Mouse (Mus musculus): ENCODE results near the gene Col6a2.

The Col6a2 gene

DNA sequence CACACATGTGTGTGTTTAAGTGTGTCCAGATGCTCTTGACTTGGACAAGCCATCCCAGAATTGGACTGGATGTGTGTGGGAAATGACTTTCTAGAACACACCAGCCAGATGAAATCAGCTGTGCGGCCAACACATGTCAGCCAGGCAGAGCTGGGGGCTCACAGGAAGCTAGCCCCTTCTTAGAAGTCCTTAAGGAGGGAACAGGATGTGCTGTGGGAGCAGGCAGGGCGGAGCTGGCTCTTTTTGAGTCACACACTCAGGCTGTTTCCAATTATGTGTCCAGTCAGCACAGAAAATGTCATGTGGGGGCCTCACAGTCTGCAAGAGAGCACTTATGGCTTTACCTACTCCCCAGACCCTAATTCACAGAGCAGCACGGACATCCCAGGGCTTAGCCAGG, 12.6 kb upstream of the Col6a2 start:
- DNase-seq (ENCODE audit: low read depth), result no peak

- DNase-seq (ENCODE audit: low read depth), result no peak
These were observed 11.2 kb upstream of the Col6a2 start for GRCm38 (mm10) chr10:76634584-76634983.

DNA sequence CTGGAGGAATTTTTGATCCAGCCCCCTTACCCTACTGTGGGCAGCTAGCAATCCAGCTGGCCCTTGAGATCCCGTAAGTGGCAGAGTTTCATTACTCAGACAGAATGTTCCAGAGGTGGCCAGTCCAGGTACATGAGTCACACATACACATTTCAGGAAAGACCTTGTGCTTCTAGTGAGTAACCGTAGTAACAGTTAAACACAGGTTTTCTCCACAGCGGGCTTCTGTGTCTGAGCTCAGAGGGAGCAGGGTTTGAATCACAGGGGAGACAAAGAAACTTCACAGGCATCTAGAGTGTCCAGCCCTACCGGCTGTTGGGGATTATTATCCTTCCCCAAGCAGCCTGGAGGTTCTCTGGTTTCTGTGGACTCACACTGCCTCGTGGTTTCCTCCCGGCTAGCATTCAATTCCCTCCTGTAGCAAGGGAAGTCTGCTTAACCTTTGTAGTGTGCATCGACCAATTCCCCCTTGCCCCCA, 10.7 kb upstream of the Col6a2 start:
- no peak for DNase-seq (ENCODE audit: low read depth)

DNA sequence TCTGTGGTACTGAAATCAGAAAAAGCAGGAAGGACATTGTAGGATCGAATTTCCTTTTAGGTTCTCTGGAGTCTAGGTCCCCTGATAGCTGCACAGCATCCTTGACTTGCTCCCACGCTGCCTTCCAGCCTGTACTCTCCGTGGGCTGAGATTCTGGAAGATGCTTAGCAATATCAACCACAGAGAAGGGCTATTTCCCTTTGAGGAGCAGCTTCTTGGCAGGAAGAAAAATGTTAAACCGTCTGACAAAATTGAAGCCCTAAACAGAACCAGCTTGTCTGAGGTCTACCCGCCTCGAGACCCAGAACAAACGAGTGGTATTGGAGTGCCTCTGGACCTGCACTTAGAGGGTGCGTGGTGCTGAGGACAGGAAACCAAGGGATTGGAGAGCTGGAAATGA, 9.2 kb upstream of the Col6a2 start:
- no peak for DNase-seq (ENCODE audit: low read depth)

DNA sequence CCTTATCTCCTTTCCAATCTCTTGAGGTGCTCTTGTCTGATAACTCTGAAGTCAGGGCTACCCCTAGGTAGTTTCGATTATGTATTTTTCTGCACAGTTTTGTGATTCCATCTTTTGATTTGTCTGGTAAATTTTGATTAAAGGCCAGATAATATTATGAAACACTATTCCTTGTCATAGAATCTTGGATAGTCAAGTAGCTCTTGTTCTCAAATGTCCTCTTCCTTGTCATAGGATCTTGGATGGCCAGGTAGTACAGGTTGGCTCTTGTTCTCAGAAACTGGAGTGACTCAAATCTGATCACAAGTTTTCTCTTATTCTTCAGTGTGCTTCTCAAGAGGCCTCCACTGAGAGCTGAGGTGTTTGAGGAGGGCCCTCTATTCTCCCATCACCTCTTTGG, 7.2 kb upstream of the Col6a2 start:
- no peak for DNase-seq (ENCODE audit: low read depth)

DNA sequence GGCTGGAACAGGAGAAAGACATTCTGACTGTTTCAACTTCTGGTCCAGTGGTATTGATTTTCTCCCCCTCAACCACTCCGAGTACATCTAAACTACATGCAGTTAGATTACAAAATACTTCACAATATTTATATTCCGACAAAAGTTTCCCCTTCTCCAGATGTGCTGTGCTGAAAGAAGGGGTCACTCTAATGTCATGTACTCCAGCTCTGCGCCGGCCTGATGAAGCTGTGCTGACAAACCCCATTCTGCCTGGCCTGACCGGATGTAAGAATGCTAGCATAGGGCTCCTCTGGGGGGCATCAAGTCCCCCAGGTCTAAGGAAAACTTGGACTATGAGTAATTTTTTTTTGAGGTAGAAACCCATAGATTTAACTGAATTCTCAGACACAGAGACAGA, 4.3 kb upstream of the Col6a2 start:
- no peak for DNase-seq (ENCODE audit: low read depth)

GRCm38 (mm10) chr10:76624903-76625302, 1.5 kb upstream of the Col6a2 start:
- no peak for DNase-seq (ENCODE audit: low read depth)

DNA sequence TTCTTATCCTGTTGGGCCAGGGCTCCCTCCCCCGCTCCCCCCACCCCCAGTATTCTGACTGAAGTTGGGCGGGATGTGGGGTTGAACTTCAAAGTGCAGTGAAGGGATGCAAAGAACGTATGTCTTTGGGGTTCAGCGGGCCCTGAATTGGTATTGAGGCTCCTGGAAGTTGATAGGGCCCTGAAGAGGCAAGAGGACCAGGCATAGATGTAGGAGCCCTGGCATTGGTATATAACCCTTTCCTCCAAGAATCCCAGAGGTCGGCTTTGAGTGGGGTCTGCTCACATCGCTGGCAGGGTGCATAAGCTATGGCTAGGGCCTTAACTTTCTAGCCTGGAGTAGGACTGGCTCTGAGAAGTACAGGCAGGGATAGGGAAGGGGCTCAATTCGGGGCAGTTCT, 304 bp upstream of the Col6a2 start:
- DNase-seq (ENCODE audit: low read depth), result no peak

DNA sequence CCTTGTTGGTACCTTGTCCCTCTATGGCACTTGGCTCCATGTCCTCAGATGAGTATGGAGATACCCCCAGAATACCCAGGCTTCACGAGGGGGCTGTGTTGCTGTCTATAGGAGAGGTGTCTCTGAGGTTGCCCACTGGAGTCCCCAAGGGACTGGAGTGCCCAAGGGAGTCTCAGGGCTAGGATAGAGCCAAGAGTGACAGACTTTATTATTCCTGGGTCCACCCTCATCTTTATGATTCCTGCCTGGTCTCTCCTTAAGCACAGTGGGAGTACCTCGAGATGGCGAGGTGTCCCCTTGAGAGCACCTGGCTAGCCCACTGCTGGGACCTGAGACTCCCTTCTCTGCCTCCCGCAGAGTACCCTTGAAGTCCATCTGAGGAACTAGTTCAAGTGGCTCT, 1.0 kb downstream of the Col6a2 start:
- DNase-seq (ENCODE audit: low read depth), result no peak

- DNase-seq (ENCODE audit: low read depth), result no peak
These were observed 11.0 kb downstream of the Col6a2 start for GRCm38 (mm10) chr10:76612473-76612872.

- no peak for DNase-seq (ENCODE audit: low read depth)
These were observed 20.7 kb downstream of the Col6a2 start for GRCm38 (mm10) chr10:76602690-76603089.

DNA sequence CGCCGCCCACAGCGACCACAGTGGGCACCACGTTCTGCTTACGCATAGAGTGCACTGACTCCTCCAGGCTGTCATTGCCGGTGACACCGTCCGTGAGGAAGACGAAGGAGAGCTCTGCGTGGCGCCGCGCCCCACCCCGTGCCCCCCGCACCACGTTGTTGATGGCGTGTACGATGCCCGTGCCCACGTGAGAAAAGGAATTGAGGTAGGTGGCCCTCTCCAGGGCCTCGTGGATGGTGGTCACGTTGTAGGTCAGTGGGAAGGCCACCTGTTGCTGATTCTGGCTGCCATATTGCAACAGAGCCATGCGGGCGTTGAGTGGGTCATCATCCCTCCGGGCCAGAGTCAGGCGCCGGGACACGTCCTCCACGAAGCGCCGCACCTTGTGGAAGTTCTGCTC, 27.1 kb downstream of the Col6a2 start:
- DNase-seq (ENCODE audit: low read depth), result no peak

GRCm38 (mm10) chr10:76590197-76590596, 33.2 kb downstream of the Col6a2 start:
- no peak for DNase-seq (ENCODE audit: low read depth)

GRCm38 (mm10) chr10:76586190-76586589, 37.2 kb downstream of the Col6a2 start:
- no peak for DNase-seq (ENCODE audit: low read depth)

GRCm38 (mm10) chr10:76584138-76584537, 39.3 kb downstream of the Col6a2 start:
- DNase-seq (ENCODE audit: low read depth), result no peak

DNA sequence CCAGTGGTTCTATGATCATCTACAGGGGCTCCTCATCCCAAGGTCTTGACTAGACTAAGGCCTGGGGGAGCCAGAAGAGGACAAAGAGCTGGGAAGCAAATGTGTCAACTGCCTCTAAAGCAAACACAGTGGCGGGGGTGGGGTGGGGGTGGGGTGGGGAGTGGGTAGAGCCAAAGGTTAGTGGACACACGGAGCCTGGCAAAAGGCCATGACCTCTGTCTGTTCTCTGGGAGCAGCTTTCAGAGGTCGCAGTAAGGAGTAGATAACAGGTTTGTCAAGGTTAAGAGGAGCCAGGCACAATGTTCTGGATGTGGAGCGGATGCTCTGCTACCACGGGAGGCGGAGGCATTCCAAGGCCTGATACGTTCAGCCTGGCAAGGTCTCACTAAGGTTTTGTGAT, 46.5 kb downstream of the Col6a2 start:
- no peak for DNase-seq (ENCODE audit: low read depth)

GRCm38 (mm10) chr10:76575374-76575773, 48.1 kb downstream of the Col6a2 start, which contains the start of gene Ftcd:
Gene Ftcd (plus strand): TSS chr10:76575648.
- no peak for DNase-seq (ENCODE audit: low read depth)

DNA sequence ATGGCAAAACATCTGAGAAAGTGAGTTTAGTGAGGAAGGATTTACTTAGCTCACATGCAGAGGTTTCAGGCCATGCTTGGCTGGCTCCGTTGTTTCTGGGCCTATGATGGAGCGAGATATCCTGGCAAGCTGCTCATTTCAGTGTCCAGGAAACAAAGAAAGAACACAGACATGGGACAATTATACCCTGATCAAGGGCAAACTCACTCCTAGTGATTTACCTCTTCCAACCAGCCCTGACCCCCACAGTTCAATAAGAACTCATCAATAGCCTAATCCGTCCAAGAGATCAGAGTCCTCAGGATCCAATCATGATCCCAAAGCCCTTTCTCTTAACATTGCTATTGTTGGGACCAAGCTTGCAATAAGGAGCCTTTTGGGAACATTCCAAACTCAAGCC, 51.3 kb downstream of the Col6a2 start:
- no peak for DNase-seq (ENCODE audit: low read depth)

DNA sequence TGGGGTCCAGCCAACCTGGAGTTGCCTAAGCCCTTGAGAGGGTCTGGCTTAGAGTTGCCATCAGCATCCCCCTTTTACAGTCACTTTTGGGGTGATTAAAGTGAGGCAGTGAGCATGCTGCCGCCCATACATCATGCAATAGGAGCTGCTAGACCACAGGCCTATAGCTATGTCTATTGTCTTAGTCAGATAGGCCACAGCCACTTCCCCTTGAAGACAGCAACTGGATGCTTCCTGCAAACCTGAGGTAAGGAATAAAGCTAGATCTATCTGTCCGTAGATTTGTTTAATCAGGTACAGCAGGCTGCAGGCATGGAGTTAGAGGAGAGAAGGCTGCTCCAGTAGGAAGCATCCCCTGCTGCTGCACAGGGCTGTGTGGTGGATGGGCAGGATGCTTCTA, 52.4 kb downstream of the Col6a2 start:
- no peak for DNase-seq (ENCODE audit: low read depth)

DNA sequence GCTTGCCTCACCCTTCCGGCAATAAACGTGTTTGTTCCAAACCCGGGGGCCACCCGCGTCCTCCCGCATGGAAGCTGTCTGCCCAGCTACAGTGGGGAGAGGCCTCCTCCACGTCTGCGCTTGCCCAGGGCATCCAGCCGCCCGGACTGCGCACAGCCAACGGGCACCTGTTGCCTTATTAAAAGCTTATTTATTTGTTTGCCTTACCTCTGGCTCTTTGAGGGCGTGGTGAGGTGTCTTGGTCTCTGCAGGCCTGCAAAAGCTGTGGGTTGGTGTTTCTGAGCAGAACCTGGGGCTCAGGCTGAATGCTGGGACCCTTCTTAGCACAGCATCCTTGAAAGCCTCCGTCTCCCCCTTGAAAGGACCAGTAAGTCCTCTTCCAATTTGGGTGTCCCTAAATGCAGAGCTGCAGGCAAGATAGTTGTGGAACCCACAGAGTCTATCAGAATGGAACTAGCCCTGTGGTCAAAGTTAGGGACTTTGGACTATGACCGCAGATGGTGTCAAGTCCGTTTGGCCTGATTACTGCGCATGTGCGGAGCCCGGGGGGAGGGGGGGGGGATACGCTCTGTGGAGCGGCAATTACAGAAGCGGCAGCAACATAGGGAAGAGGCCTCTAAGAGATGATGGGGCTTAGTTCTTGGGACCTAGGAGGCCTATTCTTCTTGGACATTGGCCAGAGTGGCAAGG, 53.3 kb downstream of the Col6a2 start:
- no peak for DNase-seq (ENCODE audit: low read depth)

DNA sequence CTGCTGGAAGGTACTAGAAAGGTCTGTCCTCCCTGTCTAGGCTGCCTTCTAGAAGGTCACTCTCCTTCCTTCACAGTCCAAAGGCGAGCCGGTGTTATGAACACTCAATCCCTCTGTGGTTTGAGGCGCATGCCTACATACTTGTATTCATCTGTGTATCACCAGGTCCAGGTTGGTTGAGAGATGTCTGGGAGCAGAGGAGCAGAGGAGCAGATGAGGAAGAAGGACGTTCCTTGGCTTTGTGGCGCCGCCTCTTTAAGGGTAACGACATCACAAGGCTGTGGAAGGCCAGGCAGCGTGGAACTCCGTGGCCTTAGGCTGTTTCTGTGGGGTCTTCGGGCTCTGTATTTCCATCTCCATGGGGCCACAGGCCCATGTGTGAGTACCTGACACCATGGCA, 61.5 kb downstream of the Col6a2 start, which contains the start of gene Spatc1l:
Gene Spatc1l, plus strand, starts transcription at position 301 of the 400 bp plus-strand sequence.
- DNase-seq (ENCODE audit: low read depth), result no peak

DNA sequence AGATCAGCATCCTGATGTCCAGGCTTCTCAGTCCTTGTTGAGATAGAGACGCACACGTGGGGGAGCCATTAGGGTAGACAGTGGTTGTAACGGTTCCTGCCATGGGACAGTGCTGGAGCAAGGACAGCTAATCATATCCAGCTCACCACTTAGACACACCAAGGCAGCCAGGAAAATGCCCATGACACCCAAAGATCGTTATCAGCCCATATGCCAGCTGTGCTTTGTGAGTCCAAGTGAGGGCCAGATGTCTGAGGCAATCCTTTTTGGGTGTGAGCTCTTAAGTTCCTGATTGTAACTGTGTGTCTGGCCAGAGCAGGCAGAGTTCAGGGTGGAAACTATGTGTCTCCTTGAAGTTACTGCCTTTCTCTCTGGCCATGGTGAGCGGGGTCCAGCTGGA, 69.4 kb downstream of the Col6a2 start:
- DNase-seq (ENCODE audit: low read depth), result no peak

GRCm38 (mm10) chr10:76551556-76551955, 71.9 kb downstream of the Col6a2 start:
- no peak for DNase-seq (ENCODE audit: low read depth)

DNA sequence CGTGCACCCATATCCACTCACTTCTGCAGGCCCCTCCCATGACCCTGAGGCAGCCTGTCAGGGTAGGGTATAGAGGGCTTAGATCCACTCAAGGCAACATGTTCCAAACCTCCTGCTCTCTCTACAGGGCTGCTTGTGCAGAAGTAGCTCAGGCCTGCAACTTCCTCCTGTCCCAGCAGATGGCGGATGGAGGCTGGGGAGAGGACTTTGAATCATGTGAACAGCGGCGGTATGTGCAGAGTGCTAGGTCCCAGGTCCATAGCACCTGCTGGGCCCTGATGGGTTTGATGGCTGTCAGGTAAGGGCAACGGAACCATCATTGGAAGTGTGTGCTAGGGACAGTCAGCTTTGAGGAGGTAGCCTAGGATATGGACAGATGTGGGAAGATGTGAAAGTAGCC, 73.0 kb downstream of the Col6a2 start:
- no peak for DNase-seq (ENCODE audit: low read depth)
